Mouse (Mus musculus) E14TG2a.4 (cell line): ENCODE data around the gene Ino80e.

ENCODE experiments used
- H3K27me3 ChIP-seq: 2 replicates; pipeline ENCODE4 v1.6.1; 2014; ENCODE audit warnings: low read length, control low read depth; ENCODE audit not compliant: insufficient read depth
- H3K36me3 ChIP-seq: 2 replicates; pipeline ENCODE4 v1.6.1; 2014; ENCODE audit warnings: low read length, control low read depth; ENCODE audit not compliant: insufficient read depth
- H3K4me1 ChIP-seq: replicated peaks from 2 replicates; pipeline ENCODE4 v1.6.1; 2014; ENCODE audit warnings: low read depth, low read length, control low read depth
- H3K4me3 ChIP-seq: replicated peaks from 2 replicates; pipeline ENCODE4 v1.5.1; 2014; ENCODE audit warnings: mild to moderate bottlenecking, low read length
- H3K9me3 ChIP-seq: 2 replicates; pipeline ENCODE4 v1.6.1; 2014; ENCODE audit warnings: low read length, control low read depth
- CTCF ChIP-seq: conservative IDR thresholded peaks from 2 replicates; pipeline ENCODE4 v1.5.1; 2014; ENCODE audit warnings: low read length
- NANOG ChIP-seq: IDR thresholded peaks from 2 replicates; pipeline ENCODE4 v1.6.1; 2014; ENCODE audit warnings: borderline replicate concordance, low read length, mixed read lengths
- POU5F1 ChIP-seq: IDR thresholded peaks from 2 replicates; pipeline ENCODE4 v1.6.1; 2014; ENCODE audit warnings: low read length, borderline replicate concordance

Gene Ino80e

GRCm38 (mm10) chr7:126815726-126816222 is 46.4 kb downstream of the Ino80e start:
- peaks cover 46% of the 10 kb centered on the region for H3K4me1 ChIP-seq
- H3K27me3 ChIP-seq: 0 out of 2 replicates have a peak, but pooled peaks cover 3% of the 10 kb centered on the region
- TF ChIP-seq NANOG (no peak), CTCF (no peak), POU5F1 (no peak)
- H3K4me3 ChIP-seq: no peak overlapping the region
- no peaks in the 10 kb centered on the region for H3K36me3 ChIP-seq
- H3K9me3 ChIP-seq: peaks cover 4% of the 10 kb centered on the region

GRCm38 (mm10) chr7:126809723-126810369 is 52.3 kb downstream of the Ino80e start:
- no peak for TF ChIP-seq NANOG
- no peak for TF ChIP-seq POU5F1
- TF ChIP-seq CTCF: no peak
- peaks cover 62% of the 10 kb centered on the region for H3K4me1 ChIP-seq
- peak overlapping the region; percentile 89 for H3K4me3 ChIP-seq
- peaks cover 25% of the 10 kb centered on the region for H3K36me3 ChIP-seq
- no peaks in the 10 kb centered on the region for H3K9me3 ChIP-seq
- H3K27me3 ChIP-seq: 0 out of 2 replicates have a peak, but pooled peaks cover 3% of the 10 kb centered on the region

GRCm38 (mm10) chr7:126808703-126809455 is 53.3 kb downstream of the Ino80e start:
- Histone ChIP-seq H3K4me1 (peaks cover 53% of the 10 kb centered on the region), H3K36me3 (peaks cover 35% of the 10 kb centered on the region), H3K27me3 (0 out of 2 replicates have a peak, but pooled peaks cover under 1% of the 10 kb centered on the region), H3K9me3 (no peaks in the 10 kb centered on the region), H3K4me3 (peak overlapping the region; percentile 89)
- TF ChIP-seq POU5F1 (no peak), CTCF (no peak), NANOG (no peak)

GRCm38 (mm10) chr7:126807405-126807804 is 54.8 kb downstream of the Ino80e start:
- Histone ChIP-seq H3K4me3 (peak overlapping the region; percentile 89; the same call in 1 of the 2 replicates), H3K4me1 (peaks cover 38% of the 10 kb centered on the region), H3K27me3 (no peaks in the 10 kb centered on the region), H3K36me3 (peaks cover 50% of the 10 kb centered on the region), H3K9me3 (no peaks in the 10 kb centered on the region)
- no peak for TF ChIP-seq NANOG
- TF ChIP-seq CTCF: no peak
- TF ChIP-seq POU5F1: no peak

- Histone ChIP-seq H3K9me3 (no peaks in the 10 kb centered on the region), H3K4me1 (peaks cover 41% of the 10 kb centered on the region), H3K27me3 (no peaks in the 10 kb centered on the region), H3K4me3 (no peak overlapping the region), H3K36me3 (peaks cover 54% of the 10 kb centered on the region)
- TF ChIP-seq NANOG: no peak
- TF ChIP-seq CTCF: no peak
- TF ChIP-seq POU5F1: no peak
Measured at GRCm38 (mm10) chr7:126806956-126807355, 55.2 kb downstream of the Ino80e start.

GRCm38 (mm10) chr7:126803751-126804150 is 58.4 kb downstream of the Ino80e start:
- peaks cover 56% of the 10 kb centered on the region for H3K36me3 ChIP-seq
- H3K4me1 ChIP-seq: peaks cover 44% of the 10 kb centered on the region
- H3K27me3 ChIP-seq: no peaks in the 10 kb centered on the region
- TF ChIP-seq NANOG: no peak
- H3K4me3 ChIP-seq: no peak overlapping the region
- no peaks in the 10 kb centered on the region for H3K9me3 ChIP-seq

- no peak overlapping the region for H3K4me3 ChIP-seq
- peaks cover 60% of the 10 kb centered on the region for H3K36me3 ChIP-seq
- no peaks in the 10 kb centered on the region for H3K27me3 ChIP-seq
- TF ChIP-seq CTCF: no peak
- no peak for TF ChIP-seq POU5F1
- TF ChIP-seq NANOG: no peak
- peaks cover 38% of the 10 kb centered on the region for H3K4me1 ChIP-seq
- H3K9me3 ChIP-seq: no peaks in the 10 kb centered on the region
Measured at GRCm38 (mm10) chr7:126803181-126803580, 59.0 kb downstream of the Ino80e start.

GRCm38 (mm10) chr7:126802134-126802889 is 59.9 kb downstream of the Ino80e start:
- peaks cover 64% of the 10 kb centered on the region for H3K36me3 ChIP-seq
- peaks cover 32% of the 10 kb centered on the region for H3K4me1 ChIP-seq
- TF ChIP-seq POU5F1 (no peak), CTCF (no peak), NANOG (no peak)
- H3K27me3 ChIP-seq: no peaks in the 10 kb centered on the region
- no peaks in the 10 kb centered on the region for H3K9me3 ChIP-seq
- H3K4me3 ChIP-seq: no peak overlapping the region
